Mouse (Mus musculus) heart, embryonic 16.5 days (tissue): Measurements from ENCODE around the gene Wrnip1. TPM values are rescaled to one million over a fixed set of nuclear protein-coding genes. Genes with fewer than 3 reads are reported as not detected.

Experiments
- ATAC-seq: fragments of 200-750 bp; cut with Nextera tagmentation; replicated peaks from 2 replicates; pipeline ENCODE4 v1.8.0; 2017; ENCODE audit warnings: moderate number of reproducible peaks; ENCODE audit not compliant: insufficient read depth, low FRiP score; ENCODE audit errors: extremely low read depth
- H3K27ac ChIP-seq: fragments of 300-500 bp; sonication (generic); 2 replicates; pipeline ENCODE4 v1.5.1; 2014; ENCODE audit warnings: mild to moderate bottlenecking, low read length, control low read depth, moderate library complexity
- H3K27me3 ChIP-seq: fragments of 300-500 bp; sonication (generic); 2 replicates; pipeline ENCODE4 v1.6.1; 2014; ENCODE audit warnings: low read length, mixed read lengths; ENCODE audit not compliant: control insufficient read depth, insufficient read depth
- H3K36me3 ChIP-seq: fragments of 300-500 bp; sonication (generic); 2 replicates; pipeline ENCODE4 v1.6.1; 2014; ENCODE audit not compliant: control insufficient read depth, insufficient read depth
- H3K4me1 ChIP-seq: fragments of 300-500 bp; sonication (generic); 2 replicates; pipeline ENCODE4 v1.6.1; 2014; ENCODE audit warnings: low read length, mixed read lengths; ENCODE audit not compliant: control insufficient read depth, insufficient read depth
- H3K4me2 ChIP-seq: fragments of 300-500 bp; sonication (generic); 2 replicates; pipeline ENCODE4 v1.6.1; 2014; ENCODE audit warnings: low read depth, mild to moderate bottlenecking, control low read depth, low read length
- H3K4me3 ChIP-seq: fragments of 300-500 bp; sonication (generic); 2 replicates; pipeline ENCODE4 v1.5.1; 2014; ENCODE audit warnings: mild to moderate bottlenecking, control low read depth, low read length
- H3K9ac ChIP-seq: fragments of 300-500 bp; sonication (generic); 2 replicates; pipeline ENCODE4 v1.6.1; 2014; ENCODE audit warnings: low read length, control low read depth
- H3K9me3 ChIP-seq: fragments of 300-500 bp; sonication (generic); replicated peaks from 2 replicates; pipeline ENCODE4 v1.6.1; 2016; ENCODE audit warnings: low read length; ENCODE audit not compliant: control insufficient read depth
- WGBS: fragments of 180-500 bp; shearing (Covaris S2); extraction: QIAGEN DNeasy Blood & Tissue Kit; methylation state at CpG from one replicate; pipeline ENCODE4 v1.1.7; 2014; 5-methylcytosine and 5-hydroxymethylcytosine counted together
- polyA plus RNA-seq: library from polyadenylated mRNA; unstranded; fragments of >200 nt; fragmentation: Nextera tagmentation; extraction: Ambion mirVana; gene quantifications from 2 replicates; pipeline ENCODE4 v1.2.1, GENCODE M21; 2015

Gene Wrnip1
- polyA plus RNA-seq, 1 experiment from 2014 or later: 24.8 TPM

- H3K9ac ChIP-seq: no peak overlapping the region
- H3K4me3 ChIP-seq: no peak overlapping the region
Observed at GRCm38 (mm10) chr13:32799131-32799530, 2.7 kb upstream of the Wrnip1 start.

GRCm38 (mm10) chr13:32800859-32801258 lies 979 bp upstream of the Wrnip1 start:
- peak overlapping the region; percentile 68 for H3K9ac ChIP-seq
- no peaks in the 10 kb centered on the region for H3K27me3 ChIP-seq
- ATAC-seq: no peak
- no peak overlapping the region; the same call in 1 of the 2 replicates for H3K4me3 ChIP-seq
- no peak overlapping the region; the same call in 1 of the 2 replicates for H3K27ac ChIP-seq
- H3K4me1 ChIP-seq: peaks cover 23% of the 10 kb centered on the region
- no peaks in the 10 kb centered on the region for H3K9me3 ChIP-seq
- peak overlapping the region; percentile 79 for H3K4me2 ChIP-seq
- H3K36me3 ChIP-seq: no peaks in the 10 kb centered on the region

More at GRCm38 (mm10) chr13:32799131-32799530, 2.7 kb upstream of the Wrnip1 start:
- Histone ChIP-seq H3K27ac (no peak overlapping the region), H3K4me2 (no peak overlapping the region), H3K27me3 (no peaks in the 10 kb centered on the region), H3K9me3 (no peaks in the 10 kb centered on the region), H3K36me3 (no peaks in the 10 kb centered on the region), H3K4me1 (peaks cover 13% of the 10 kb centered on the region)
- ATAC-seq: no peak
- WGBS: 44% methylated on average over 2 of the region's 2 CpGs

GRCm38 (mm10) chr13:32802259-32803081 lies 632 bp downstream of the Wrnip1 start, which contains the start of gene D930007J09Rik:
TSS of gene D930007J09Rik (minus strand) at chr13:32802849.
- Histone ChIP-seq H3K27ac (peak within 1 kb of the TSS; percentile 81), H3K27me3 (no peaks in the 10 kb centered on the region), H3K4me2 (peak within 1 kb of the TSS; percentile 79), H3K9ac (peak within 1 kb of the TSS; percentile 93), H3K4me1 (peaks cover 30% of the 10 kb centered on the region), H3K9me3 (no peaks in the 10 kb centered on the region), H3K4me3 (peak within 1 kb of the TSS; percentile 94), H3K36me3 (peaks cover 10% of the 10 kb centered on the region)
- under 1% methylated on average over 92 of the region's 95 CpGs for WGBS
- ATAC-seq: peak; percentile 33

- Histone ChIP-seq H3K27ac (peak overlapping the region; percentile 44), H3K27me3 (no peaks in the 10 kb centered on the region), H3K4me3 (peak overlapping the region; percentile 94), H3K4me2 (peak overlapping the region; percentile 79), H3K4me1 (peaks cover 30% of the 10 kb centered on the region), H3K9ac (peak overlapping the region; percentile 93; the same call in 1 of the 2 replicates), H3K36me3 (peaks cover 14% of the 10 kb centered on the region), H3K9me3 (no peaks in the 10 kb centered on the region)
- no peak for ATAC-seq
- WGBS: 61% methylated on average over 4 of the region's 4 CpGs
Observed at GRCm38 (mm10) chr13:32803701-32804345, 2.0 kb downstream of the Wrnip1 start.

GRCm38 (mm10) chr13:32806820-32807219 lies 5.0 kb downstream of the Wrnip1 start:
- no peak for ATAC-seq
- WGBS: 64% methylated on average over 7 of the region's 7 CpGs

GRCm38 (mm10) chr13:32807624-32808023 lies 5.8 kb downstream of the Wrnip1 start:
- H3K4me2 ChIP-seq: no peak overlapping the region
- peaks cover 18% of the 10 kb centered on the region for H3K36me3 ChIP-seq
- no peak overlapping the region for H3K9ac ChIP-seq
- 88% methylated on average over 3 of the region's 3 CpGs for WGBS
- no peaks in the 10 kb centered on the region for H3K27me3 ChIP-seq
- no peaks in the 10 kb centered on the region for H3K9me3 ChIP-seq
- no peak overlapping the region for H3K4me3 ChIP-seq
- peaks cover 26% of the 10 kb centered on the region for H3K4me1 ChIP-seq
- ATAC-seq: no peak
- no peak overlapping the region for H3K27ac ChIP-seq

More at GRCm38 (mm10) chr13:32806820-32807219, 5.0 kb downstream of the Wrnip1 start:
- H3K9me3 ChIP-seq: no peaks in the 10 kb centered on the region
- H3K4me1 ChIP-seq: peaks cover 25% of the 10 kb centered on the region
- H3K9ac ChIP-seq: no peak overlapping the region
- H3K4me3 ChIP-seq: no peak overlapping the region
- H3K4me2 ChIP-seq: no peak overlapping the region
- H3K27ac ChIP-seq: no peak overlapping the region
- H3K27me3 ChIP-seq: no peaks in the 10 kb centered on the region
- H3K36me3 ChIP-seq: peaks cover 18% of the 10 kb centered on the region

- ATAC-seq: no peak
- Histone ChIP-seq H3K9ac (no peak overlapping the region), H3K27ac (no peak overlapping the region), H3K4me1 (no peaks in the 10 kb centered on the region), H3K4me2 (no peak overlapping the region), H3K36me3 (peaks cover 55% of the 10 kb centered on the region), H3K4me3 (no peak overlapping the region), H3K9me3 (no peaks in the 10 kb centered on the region), H3K27me3 (no peaks in the 10 kb centered on the region)
- 93% methylated on average over 3 of the region's 3 CpGs for WGBS
Observed at GRCm38 (mm10) chr13:32819241-32819640, 17.4 kb downstream of the Wrnip1 start.

- Histone ChIP-seq H3K4me1 (no peaks in the 10 kb centered on the region), H3K9ac (no peak overlapping the region), H3K36me3 (peaks cover 52% of the 10 kb centered on the region), H3K27ac (no peak overlapping the region), H3K9me3 (no peaks in the 10 kb centered on the region), H3K4me3 (no peak overlapping the region), H3K4me2 (no peak overlapping the region), H3K27me3 (no peaks in the 10 kb centered on the region)
- 90% methylated on average over 5 of the region's 5 CpGs for WGBS
- no peak for ATAC-seq
Observed at GRCm38 (mm10) chr13:32819926-32820325, 18.1 kb downstream of the Wrnip1 start.

- Histone ChIP-seq H3K4me3 (no peak overlapping the region), H3K9ac (no peak overlapping the region), H3K27ac (no peak overlapping the region), H3K9me3 (no peaks in the 10 kb centered on the region), H3K4me2 (no peak overlapping the region), H3K36me3 (peaks cover 43% of the 10 kb centered on the region), H3K4me1 (no peaks in the 10 kb centered on the region), H3K27me3 (no peaks in the 10 kb centered on the region)
- whole genome bisulfite sequencing: 95% methylated on average over 4 of the region's 4 CpGs
- no peak for ATAC-seq
Observed at GRCm38 (mm10) chr13:32821671-32822070, 19.8 kb downstream of the Wrnip1 start.
